Mouse (Mus musculus): Measurements from ENCODE around the gene Rhd. TPM values are rescaled to one million over a fixed set of nuclear protein-coding genes. Genes with fewer than 3 reads are reported as not detected.

Rhd gene
- polyA plus RNA-seq, 1 experiment = 0.38 TPM

GRCm38 (mm10) chr4:134855371-134855770, 9.0 kb upstream of the Rhd start:
- no peaks in the 10 kb centered on the region; the same call in 1 of the 2 replicates for H3K27me3 ChIP-seq (ENCODE audit: control insufficient read depth, insufficient read depth, low read length)
- H3K4me1 ChIP-seq (replicated peaks; ENCODE audit: control insufficient read depth, insufficient read depth, low read length) = peaks cover 8% of the 10 kb centered on the region
- H3K27ac ChIP-seq (ENCODE audit: control insufficient read depth, insufficient read depth, low read length) = no peak overlapping the region
- WGBS = 84% methylated on average over 3 of the region's 3 CpGs
- H3K4me3 ChIP-seq (ENCODE audit: control insufficient read depth, insufficient read depth, low read length) = no peak overlapping the region
- no peak for TF ChIP-seq POLR2A (IDR thresholded peaks at IDR 0.05; ENCODE audit: control insufficient read depth, extremely low read depth, insufficient read depth, low read length, poor library complexity)
- no peak for TF ChIP-seq CTCF (IDR thresholded peaks at IDR 0.05; ENCODE audit: borderline replicate concordance, control insufficient read depth, extremely low read depth, insufficient read depth, low read length, poor library complexity)
- H3K36me3 ChIP-seq (ENCODE audit: control insufficient read depth, insufficient read depth, low read length) = no peaks in the 10 kb centered on the region
- DNase-seq = no peak

DNA sequence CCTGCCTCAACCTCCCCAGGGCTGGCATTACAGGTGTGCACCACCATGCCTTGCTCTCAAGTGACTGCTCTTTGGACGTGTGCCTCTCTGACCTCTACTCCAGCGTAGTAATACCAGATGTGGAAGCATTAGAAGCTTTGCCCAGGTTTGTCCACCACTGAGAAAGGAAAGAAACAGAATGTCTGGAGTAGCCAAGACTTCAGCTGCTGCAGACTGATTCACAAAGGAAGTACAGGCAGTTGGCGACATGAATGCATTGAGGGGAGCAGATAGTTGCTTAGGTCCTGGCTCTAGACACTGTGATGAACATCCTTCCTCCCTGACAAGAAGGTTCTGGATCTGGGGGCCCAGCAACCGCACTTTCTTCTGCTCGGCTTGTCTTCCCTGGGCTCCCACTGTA, 8.3 kb upstream of the Rhd start:
- TF ChIP-seq CTCF (IDR thresholded peaks at IDR 0.05; ENCODE audit: borderline replicate concordance, control insufficient read depth, extremely low read depth, insufficient read depth, low read length, poor library complexity) (no peak), POLR2A (IDR thresholded peaks at IDR 0.05; ENCODE audit: control insufficient read depth, extremely low read depth, insufficient read depth, low read length, poor library complexity) (no peak)
- 88% methylated on average over 5 of the region's 5 CpGs for WGBS
- DNase-seq = no peak

GRCm38 (mm10) chr4:134856501-134856900, 7.8 kb upstream of the Rhd start:
- no peak for TF ChIP-seq POLR2A (IDR thresholded peaks at IDR 0.05; ENCODE audit: control insufficient read depth, extremely low read depth, insufficient read depth, low read length, poor library complexity)
- H3K4me3 ChIP-seq (ENCODE audit: control insufficient read depth, insufficient read depth, low read length) = no peak overlapping the region
- DNase-seq = no peak
- no peaks in the 10 kb centered on the region; the same call in 1 of the 2 replicates for H3K27me3 ChIP-seq (ENCODE audit: control insufficient read depth, insufficient read depth, low read length)
- H3K27ac ChIP-seq (ENCODE audit: control insufficient read depth, insufficient read depth, low read length) = no peak overlapping the region
- no peaks in the 10 kb centered on the region for H3K36me3 ChIP-seq (ENCODE audit: control insufficient read depth, insufficient read depth, low read length)
- H3K4me1 ChIP-seq (replicated peaks; ENCODE audit: control insufficient read depth, insufficient read depth, low read length) = peaks cover 8% of the 10 kb centered on the region
- 76% methylated on average over 5 of the region's 5 CpGs for WGBS

More for the DNA sequence above, 8.3 kb upstream of the Rhd start:
- H3K36me3 ChIP-seq (ENCODE audit: control insufficient read depth, insufficient read depth, low read length) = no peaks in the 10 kb centered on the region
- H3K4me1 ChIP-seq (replicated peaks; ENCODE audit: control insufficient read depth, insufficient read depth, low read length) = peaks cover 8% of the 10 kb centered on the region
- H3K27me3 ChIP-seq (ENCODE audit: control insufficient read depth, insufficient read depth, low read length) = no peaks in the 10 kb centered on the region; the same call in 1 of the 2 replicates
- no peak overlapping the region for H3K4me3 ChIP-seq (ENCODE audit: control insufficient read depth, insufficient read depth, low read length)
- H3K27ac ChIP-seq (ENCODE audit: control insufficient read depth, insufficient read depth, low read length) = no peak overlapping the region

DNA sequence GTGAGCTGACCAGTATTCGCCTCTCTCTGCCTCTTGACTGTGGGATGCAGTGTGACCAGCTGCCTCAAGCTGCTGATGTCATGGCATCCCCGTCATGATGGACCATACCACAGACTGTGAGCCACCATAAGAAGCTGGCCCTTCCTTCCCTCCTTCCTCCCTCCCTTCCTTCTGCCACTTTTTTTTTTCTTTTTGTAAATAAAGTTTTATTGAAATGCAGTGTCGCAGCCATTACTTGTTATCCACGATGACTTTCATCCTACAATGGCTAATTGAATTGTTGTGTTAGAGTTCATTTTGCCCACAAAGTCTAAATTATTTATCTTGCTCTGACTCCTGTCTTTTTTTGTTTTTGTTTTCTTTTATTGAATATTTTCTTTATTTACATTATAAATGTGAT, 5.8 kb upstream of the Rhd start:
- no peak overlapping the region for H3K27ac ChIP-seq (ENCODE audit: control insufficient read depth, insufficient read depth, low read length)
- H3K4me3 ChIP-seq (ENCODE audit: control insufficient read depth, insufficient read depth, low read length) = no peak overlapping the region
- H3K36me3 ChIP-seq (ENCODE audit: control insufficient read depth, insufficient read depth, low read length) = no peaks in the 10 kb centered on the region
- no peaks in the 10 kb centered on the region; the same call in 1 of the 2 replicates for H3K27me3 ChIP-seq (ENCODE audit: control insufficient read depth, insufficient read depth, low read length)
- no peak for DNase-seq
- 95% methylated on average over 4 of the region's 4 CpGs for WGBS
- H3K4me1 ChIP-seq (replicated peaks; ENCODE audit: control insufficient read depth, insufficient read depth, low read length) = peaks cover 2% of the 10 kb centered on the region; the same call in 1 of the 2 replicates
- TF ChIP-seq POLR2A (IDR thresholded peaks at IDR 0.05; ENCODE audit: control insufficient read depth, extremely low read depth, insufficient read depth, low read length, poor library complexity) = no peak
- TF ChIP-seq CTCF (IDR thresholded peaks at IDR 0.05; ENCODE audit: borderline replicate concordance, control insufficient read depth, extremely low read depth, insufficient read depth, low read length, poor library complexity) = no peak

GRCm38 (mm10) chr4:134861884-134862283, 2.5 kb upstream of the Rhd start:
- Histone ChIP-seq H3K4me1 (replicated peaks; ENCODE audit: control insufficient read depth, insufficient read depth, low read length) (no peaks in the 10 kb centered on the region), H3K27ac (ENCODE audit: control insufficient read depth, insufficient read depth, low read length) (no peak overlapping the region), H3K36me3 (ENCODE audit: control insufficient read depth, insufficient read depth, low read length) (no peaks in the 10 kb centered on the region), H3K4me3 (ENCODE audit: control insufficient read depth, insufficient read depth, low read length) (no peak overlapping the region), H3K27me3 (ENCODE audit: control insufficient read depth, insufficient read depth, low read length) (no peaks in the 10 kb centered on the region)
- DNase-seq = no peak
- 92% methylated on average over 6 of the region's 6 CpGs for WGBS
- TF ChIP-seq CTCF (IDR thresholded peaks at IDR 0.05; ENCODE audit: borderline replicate concordance, control insufficient read depth, extremely low read depth, insufficient read depth, low read length, poor library complexity) = no peak
- no peak for TF ChIP-seq POLR2A (IDR thresholded peaks at IDR 0.05; ENCODE audit: control insufficient read depth, extremely low read depth, insufficient read depth, low read length, poor library complexity)

DNA sequence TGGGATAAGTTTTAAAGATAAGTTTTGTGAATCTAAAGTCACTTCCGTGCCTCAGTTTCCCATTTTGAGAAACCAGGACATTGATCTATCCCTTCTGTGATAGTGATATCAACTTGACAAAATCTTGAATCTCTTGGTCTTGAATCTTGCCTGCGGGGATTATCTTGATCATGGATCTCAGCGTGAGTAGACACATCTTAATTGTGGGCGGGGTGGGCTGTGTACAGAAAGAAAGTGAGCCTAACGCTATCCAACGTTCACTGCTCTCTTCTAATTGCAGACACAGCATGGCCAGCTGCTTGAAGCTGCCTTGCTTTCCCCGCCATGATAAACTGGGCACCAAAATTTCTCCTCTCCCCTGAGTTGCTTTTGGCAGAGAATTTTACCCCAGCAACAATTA, 1.3 kb upstream of the Rhd start:
- TF ChIP-seq CTCF (IDR thresholded peaks at IDR 0.05; ENCODE audit: borderline replicate concordance, control insufficient read depth, extremely low read depth, insufficient read depth, low read length, poor library complexity) (no peak), POLR2A (IDR thresholded peaks at IDR 0.05; ENCODE audit: control insufficient read depth, extremely low read depth, insufficient read depth, low read length, poor library complexity) (no peak)
- DNase-seq = no peak
- Histone ChIP-seq H3K27ac (ENCODE audit: control insufficient read depth, insufficient read depth, low read length) (no peak overlapping the region), H3K4me3 (ENCODE audit: control insufficient read depth, insufficient read depth, low read length) (no peak overlapping the region), H3K27me3 (ENCODE audit: control insufficient read depth, insufficient read depth, low read length) (no peaks in the 10 kb centered on the region), H3K36me3 (ENCODE audit: control insufficient read depth, insufficient read depth, low read length) (no peaks in the 10 kb centered on the region), H3K4me1 (replicated peaks; ENCODE audit: control insufficient read depth, insufficient read depth, low read length) (no peaks in the 10 kb centered on the region)
- WGBS = 94% methylated on average over 7 of the region's 7 CpGs

- 86% methylated on average over 6 of the region's 6 CpGs for WGBS
- Histone ChIP-seq H3K27me3 (ENCODE audit: control insufficient read depth, insufficient read depth, low read length) (no peaks in the 10 kb centered on the region; the same call in 1 of the 2 replicates), H3K36me3 (ENCODE audit: control insufficient read depth, insufficient read depth, low read length) (no peaks in the 10 kb centered on the region), H3K4me3 (ENCODE audit: control insufficient read depth, insufficient read depth, low read length) (no peak overlapping the region), H3K27ac (ENCODE audit: control insufficient read depth, insufficient read depth, low read length) (no peak overlapping the region), H3K4me1 (replicated peaks; ENCODE audit: control insufficient read depth, insufficient read depth, low read length) (no peaks in the 10 kb centered on the region)
- TF ChIP-seq CTCF (IDR thresholded peaks at IDR 0.05; ENCODE audit: borderline replicate concordance, control insufficient read depth, extremely low read depth, insufficient read depth, low read length, poor library complexity) (no peak), POLR2A (IDR thresholded peaks at IDR 0.05; ENCODE audit: control insufficient read depth, extremely low read depth, insufficient read depth, low read length, poor library complexity) (no peak)
- DNase-seq = no peak
Observed at GRCm38 (mm10) chr4:134865340-134865739, 1.0 kb downstream of the Rhd start.
